Mouse (Mus musculus) thymus, adult 2 months (tissue): Measurements from ENCODE around the gene Ing1. TPM values are rescaled to one million over a fixed set of nuclear protein-coding genes. Genes with fewer than 3 reads are reported as not detected.

ENCODE experiments used
- DNase-seq: peaks from one replicate; pipeline ENCODE4 v3.0.0; 2021
- H3K27ac ChIP-seq: fragments of 200-500 bp; 2 replicates; pipeline ENCODE4 v1.5.1; 2012; ENCODE audit warnings: low read length, control low read depth; ENCODE audit not compliant: control insufficient read depth, insufficient read depth
- H3K27me3 ChIP-seq: fragments of 200-500 bp; 2 replicates; pipeline ENCODE4 v1.6.1; 2012; ENCODE audit warnings: mild to moderate bottlenecking, low read length, moderate library complexity, mixed read lengths; ENCODE audit not compliant: control insufficient read depth, insufficient read depth
- H3K36me3 ChIP-seq: fragments of 200-500 bp; 2 replicates; pipeline ENCODE4 v1.6.1; 2012; ENCODE audit warnings: mild to moderate bottlenecking, low read length, moderate library complexity; ENCODE audit not compliant: control insufficient read depth, insufficient read depth
- H3K4me1 ChIP-seq: fragments of 200-500 bp; replicated peaks from 2 replicates; pipeline ENCODE4 v1.6.1; 2012; ENCODE audit warnings: low read length; ENCODE audit not compliant: control insufficient read depth, insufficient read depth
- H3K4me3 ChIP-seq: fragments of 200-500 bp; 2 replicates; pipeline ENCODE4 v1.5.1; 2012; ENCODE audit warnings: mild to moderate bottlenecking, low read length, control low read depth, moderate library complexity; ENCODE audit not compliant: control insufficient read depth, insufficient read depth
- CTCF ChIP-seq: fragments of 200-500 bp; IDR thresholded peaks from 2 replicates; pipeline ENCODE4 v1.5.1; 2012; ENCODE audit warnings: mild to moderate bottlenecking, control low read depth, low read length, moderate library complexity, borderline replicate concordance; ENCODE audit not compliant: control insufficient read depth, poor library complexity, insufficient read depth; ENCODE audit errors: extremely low read depth
- POLR2A ChIP-seq: fragments of 200-500 bp; IDR thresholded peaks from 2 replicates; pipeline ENCODE4 v1.6.1; 2012; ENCODE audit warnings: mild to moderate bottlenecking, low read length, control low read depth, moderate library complexity; ENCODE audit not compliant: control insufficient read depth, poor library complexity, insufficient read depth; ENCODE audit errors: extremely low read depth
- WGBS: fragments of 180-500 bp; shearing (Covaris S2); methylation state at CpG from one replicate; pipeline ENCODE4 v1.1.7; 2018; 5-methylcytosine and 5-hydroxymethylcytosine counted together
- polyA plus RNA-seq: library from polyadenylated mRNA; depleted of rRNA; stranded (reverse); fragments of >200 nt; gene quantifications from 2 replicates; pipeline ENCODE4 v1.2.3, GENCODE M21; 2012; rRNA removed

Ing1 gene
- polyA plus RNA-seq, 1 experiment = 47.2 TPM

DNA sequence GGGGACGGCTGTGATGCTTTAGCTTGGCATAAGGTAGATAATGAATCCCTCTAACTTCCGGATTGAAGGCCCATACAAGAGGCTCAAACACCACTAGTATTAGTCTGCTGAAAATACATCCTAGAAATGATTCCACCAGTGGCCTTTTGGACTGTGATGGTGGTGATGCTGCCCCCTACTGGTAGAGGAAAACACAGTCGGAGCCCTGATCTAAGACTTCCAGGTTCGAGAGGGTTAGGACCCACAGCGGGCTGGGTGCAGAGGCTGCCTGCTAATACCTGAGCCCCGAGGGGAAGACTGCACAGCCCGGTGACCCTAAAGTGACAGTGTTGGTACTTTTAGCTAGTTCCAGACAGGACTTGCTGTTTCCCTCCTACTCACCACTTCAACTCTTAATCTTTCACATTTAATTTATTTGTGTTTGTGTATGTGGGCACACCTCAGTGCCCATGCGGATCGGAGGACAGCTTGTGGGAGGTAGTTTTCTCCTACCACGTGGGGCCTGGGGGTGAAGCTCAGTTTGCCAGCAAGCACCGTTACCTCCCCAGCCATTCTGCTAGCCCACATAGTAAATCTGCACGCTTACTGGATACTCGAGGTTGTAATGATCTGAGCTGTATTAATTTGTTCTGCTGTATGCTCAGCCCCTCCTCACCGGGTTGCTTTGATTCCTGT, 46.8 kb downstream of the Ing1 start:
- H3K27me3 ChIP-seq = no peaks in the 10 kb centered on the region
- WGBS = 37% methylated on average over 14 of the region's 14 CpGs
- no peak overlapping the region for H3K4me3 ChIP-seq
- TF ChIP-seq POLR2A = no peak
- TF ChIP-seq CTCF = peak; percentile 71; the same call in 1 of the 2 replicates
- no peaks in the 10 kb centered on the region for H3K4me1 ChIP-seq
- DNase-seq = peak; percentile 75
- H3K27ac ChIP-seq = no peak overlapping the region
- no peaks in the 10 kb centered on the region for H3K36me3 ChIP-seq

DNA sequence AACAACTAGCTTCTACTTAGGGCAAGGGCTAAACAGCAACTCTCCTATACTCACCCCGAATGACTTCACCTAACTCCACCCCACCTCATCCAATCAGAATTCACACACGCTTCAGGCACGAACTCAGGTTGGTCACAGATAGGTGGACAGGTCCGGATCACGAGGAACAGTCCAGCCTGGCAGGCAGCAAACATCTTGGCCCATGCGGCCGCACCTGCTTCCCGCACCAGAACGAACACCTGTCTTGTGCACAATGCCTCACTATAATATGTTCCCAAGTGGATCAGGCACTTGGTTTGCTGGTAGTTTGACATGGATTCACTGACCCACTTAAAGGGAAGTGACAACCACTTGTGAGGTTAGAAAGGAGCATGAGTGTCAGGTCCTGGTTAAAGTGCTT, 53.5 kb downstream of the Ing1 start:
- Histone ChIP-seq H3K4me3 (no peak overlapping the region), H3K4me1 (no peaks in the 10 kb centered on the region), H3K27me3 (no peaks in the 10 kb centered on the region), H3K36me3 (peaks cover 25% of the 10 kb centered on the region), H3K27ac (no peak overlapping the region)
- TF ChIP-seq CTCF = no peak
- TF ChIP-seq POLR2A = no peak
- DNase-seq = no peak
- 98% methylated on average over 9 of the region's 9 CpGs for WGBS

Other genes starting within 250 kb of the Ing1 start
- gene Col4a2, start 242.8 kb upstream of the Ing1 start, polyA plus RNA-seq = 21.8 and 25.7 TPM in 2 replicates
- 78.3 and 95.1 TPM in 2 replicates for gene Col4a1, start 242.7 kb upstream of the Ing1 start, polyA plus RNA-seq
- gene Rab20, start 76.9 kb upstream of the Ing1 start, polyA plus RNA-seq = 9.6 and 15.0 TPM in 2 replicates
- 162 and 168 TPM in 2 replicates for gene Naxd, start 58.1 kb upstream of the Ing1 start, polyA plus RNA-seq
- gene Cars2, start 4.8 kb upstream of the Ing1 start, polyA plus RNA-seq = 84.8 and 90.5 TPM in 2 replicates
- 211 and 214 TPM in 2 replicates for gene Ankrd10, start 80.2 kb downstream of the Ing1 start, polyA plus RNA-seq
- gene 1700016D06Rik, start 145.5 kb downstream of the Ing1 start, polyA plus RNA-seq = not detected in 2 replicates
- 36.1 and 36.6 TPM in 2 replicates for gene Arhgef7, start 172.2 kb downstream of the Ing1 start, polyA plus RNA-seq